Mouse (Mus musculus): ENCODE measurements around the gene Ncoa7.

GRCm38 (mm10) chr10:30627548-30627947 is 175.6 kb downstream of the Ncoa7 start:
- TF ChIP-seq CTCF (IDR thresholded peaks at IDR 0.05; ENCODE audit: low read depth, low read length) (no peak), GATA1 (IDR thresholded peaks at IDR 0.05; ENCODE audit: borderline replicate concordance, low read length) (no peak)

Measured in G1E (cell line).